Mouse (Mus musculus): ENCODE data around the gene Furin. TPM values are rescaled to one million over a fixed set of nuclear protein-coding genes. Genes with fewer than 3 reads are reported as not detected.

Furin gene
- polyA plus RNA-seq, 1 experiment from 2014 or later: 11.0 TPM

GRCm38 (mm10) chr7:80347670-80348586 lies 57.3 kb downstream of the Furin start:
- Histone ChIP-seq H3K4me3 (no peak overlapping the region), H3K4me1 (peaks cover 11% of the 10 kb centered on the region), H3K36me3 (peaks cover 37% of the 10 kb centered on the region), H3K9ac (no peak overlapping the region), H3K27ac (peak overlapping the region; percentile 77), H3K9me3 (0 out of 2 replicates have a peak, but pooled peaks cover 8% of the 10 kb centered on the region), H3K27me3 (no peaks in the 10 kb centered on the region), H3K4me2 (no peak overlapping the region)
- WGBS: 52% methylated on average over 13 of the region's 13 CpGs
- ATAC-seq (ENCODE audit: insufficient number of reproducible peaks, insufficient read depth, low FRiP score, low TSS enrichment, low read depth): no peak

GRCm38 (mm10) chr7:80346830-80347229 lies 58.4 kb downstream of the Furin start:
- H3K4me3 ChIP-seq: no peak overlapping the region
- H3K9me3 ChIP-seq: 0 out of 2 replicates have a peak, but pooled peaks cover 8% of the 10 kb centered on the region
- H3K27ac ChIP-seq: no peak overlapping the region
- ATAC-seq (ENCODE audit: insufficient number of reproducible peaks, insufficient read depth, low FRiP score, low TSS enrichment, low read depth): no peak
- peaks cover 17% of the 10 kb centered on the region for H3K4me1 ChIP-seq
- no peaks in the 10 kb centered on the region for H3K27me3 ChIP-seq
- H3K9ac ChIP-seq: no peak overlapping the region
- WGBS: 81% methylated on average over 5 of the region's 5 CpGs
- no peak overlapping the region for H3K4me2 ChIP-seq
- peaks cover 26% of the 10 kb centered on the region for H3K36me3 ChIP-seq

- no peak for ATAC-seq (ENCODE audit: insufficient number of reproducible peaks, insufficient read depth, low FRiP score, low TSS enrichment, low read depth)
- no peak overlapping the region for H3K4me3 ChIP-seq
- 0 out of 2 replicates have a peak, but pooled peaks cover 8% of the 10 kb centered on the region for H3K9me3 ChIP-seq
- no peaks in the 10 kb centered on the region for H3K27me3 ChIP-seq
- no peak overlapping the region for H3K4me2 ChIP-seq
- peaks cover 19% of the 10 kb centered on the region for H3K4me1 ChIP-seq
- peaks cover 21% of the 10 kb centered on the region for H3K36me3 ChIP-seq
- WGBS: 92% methylated on average over 9 of the region's 9 CpGs
- no peak overlapping the region for H3K9ac ChIP-seq
- no peak overlapping the region for H3K27ac ChIP-seq
These were observed 59.1 kb downstream of the Furin start for GRCm38 (mm10) chr7:80346173-80346572.

- 0 out of 2 replicates have a peak, but pooled peaks cover 8% of the 10 kb centered on the region for H3K9me3 ChIP-seq
- peaks cover 35% of the 10 kb centered on the region for H3K4me1 ChIP-seq
- H3K36me3 ChIP-seq: peaks cover 7% of the 10 kb centered on the region
- H3K4me3 ChIP-seq: peak overlapping the region; percentile 58
- H3K27ac ChIP-seq: peak overlapping the region; percentile 75
- H3K4me2 ChIP-seq: peak overlapping the region; percentile 86
- peak overlapping the region; percentile 85 for H3K9ac ChIP-seq
- WGBS: 25% methylated on average over 19 of the region's 19 CpGs
- no peaks in the 10 kb centered on the region for H3K27me3 ChIP-seq
- no peak for ATAC-seq (ENCODE audit: insufficient number of reproducible peaks, insufficient read depth, low FRiP score, low TSS enrichment, low read depth)
These were observed 61.8 kb downstream of the Furin start for GRCm38 (mm10) chr7:80343270-80344018.

- Histone ChIP-seq H3K4me2 (peak within 1 kb of the TSS; percentile 86), H3K36me3 (peaks cover 8% of the 10 kb centered on the region), H3K9me3 (0 out of 2 replicates have a peak, but pooled peaks cover 8% of the 10 kb centered on the region), H3K27me3 (no peaks in the 10 kb centered on the region), H3K4me3 (peak within 1 kb of the TSS; percentile 58), H3K4me1 (peaks cover 35% of the 10 kb centered on the region), H3K27ac (peak within 1 kb of the TSS; percentile 75), H3K9ac (peak within 1 kb of the TSS; percentile 85)
- ATAC-seq (ENCODE audit: insufficient number of reproducible peaks, insufficient read depth, low FRiP score, low TSS enrichment, low read depth): 0 out of 2 replicates have a peak, but pooled peaks have one; percentile 6
- under 1% methylated on average over 25 of the region's 25 CpGs for WGBS
These were observed 62.4 kb downstream of the Furin start, which contains the start of gene Hddc3 for GRCm38 (mm10) chr7:80342858-80343257. Gene Hddc3 (plus strand): TSS chr7:80343104.

GRCm38 (mm10) chr7:80341793-80342192 lies 63.4 kb downstream of the Furin start:
- Histone ChIP-seq H3K9ac (no peak overlapping the region), H3K4me1 (peaks cover 39% of the 10 kb centered on the region), H3K9me3 (0 out of 2 replicates have a peak, but pooled peaks cover 8% of the 10 kb centered on the region), H3K27me3 (no peaks in the 10 kb centered on the region), H3K4me3 (no peak overlapping the region), H3K36me3 (peaks cover 19% of the 10 kb centered on the region), H3K27ac (no peak overlapping the region), H3K4me2 (no peak overlapping the region)
- 79% methylated on average over 7 of the region's 7 CpGs for WGBS
- ATAC-seq (ENCODE audit: insufficient number of reproducible peaks, insufficient read depth, low FRiP score, low TSS enrichment, low read depth): no peak

GRCm38 (mm10) chr7:80340793-80341192 lies 64.4 kb downstream of the Furin start, which contains the start of gene Unc45a:
Gene Unc45a (minus strand): TSS chr7:80341005.
- peak within 1 kb of the TSS; percentile 66 for H3K4me3 ChIP-seq
- under 1% methylated on average over 11 of the region's 11 CpGs for WGBS
- peaks cover 39% of the 10 kb centered on the region for H3K4me1 ChIP-seq
- peak within 1 kb of the TSS; percentile 91 for H3K4me2 ChIP-seq
- peak; percentile 56; the same call in 1 of the 2 replicates for ATAC-seq (ENCODE audit: insufficient number of reproducible peaks, insufficient read depth, low FRiP score, low TSS enrichment, low read depth)
- H3K27me3 ChIP-seq: no peaks in the 10 kb centered on the region
- peaks cover 27% of the 10 kb centered on the region for H3K36me3 ChIP-seq
- H3K9me3 ChIP-seq: 0 out of 2 replicates have a peak, but pooled peaks cover 6% of the 10 kb centered on the region
- peak within 1 kb of the TSS; percentile 88 for H3K27ac ChIP-seq
- H3K9ac ChIP-seq: peak within 1 kb of the TSS; percentile 78

- Histone ChIP-seq H3K27ac (peak overlapping the region; percentile 88), H3K4me3 (peak overlapping the region; percentile 66), H3K27me3 (no peaks in the 10 kb centered on the region), H3K9ac (peak overlapping the region; percentile 78), H3K4me2 (peak overlapping the region; percentile 91), H3K4me1 (peaks cover 39% of the 10 kb centered on the region), H3K9me3 (no peaks in the 10 kb centered on the region), H3K36me3 (peaks cover 29% of the 10 kb centered on the region)
- WGBS: under 1% methylated on average over 45 of the region's 45 CpGs
- ATAC-seq (ENCODE audit: insufficient number of reproducible peaks, insufficient read depth, low FRiP score, low TSS enrichment, low read depth): peak; percentile 97
These were observed 65.2 kb downstream of the Furin start for GRCm38 (mm10) chr7:80339793-80340628.

- Histone ChIP-seq H3K27ac (no peak overlapping the region; the same call in 1 of the 2 replicates), H3K4me2 (peak overlapping the region; percentile 91), H3K4me1 (peaks cover 39% of the 10 kb centered on the region), H3K9ac (peak overlapping the region; percentile 78), H3K27me3 (no peaks in the 10 kb centered on the region), H3K36me3 (peaks cover 36% of the 10 kb centered on the region), H3K9me3 (no peaks in the 10 kb centered on the region), H3K4me3 (peak overlapping the region; percentile 66)
- 6% methylated on average over 17 of the region's 17 CpGs for WGBS
- no peak for ATAC-seq (ENCODE audit: insufficient number of reproducible peaks, insufficient read depth, low FRiP score, low TSS enrichment, low read depth)
These were observed 65.9 kb downstream of the Furin start for GRCm38 (mm10) chr7:80339371-80339770.

All from embryonic facial prominence, embryonic 13.5 days (tissue).